Mouse (Mus musculus) ES-E14 (cell line): ENCODE results near the gene Abhd12. TPM values are rescaled to one million over a fixed set of nuclear protein-coding genes. Genes with fewer than 3 reads are reported as not detected.

Source experiments
- DNase-seq: peaks from one replicate; pipeline ENCODE4 v3.0.0-alpha.2; 2013; ENCODE audit warnings: low read depth, low spot score
- H3K27ac ChIP-seq: 2 replicates; pipeline ENCODE4 v1.5.1; 2012; ENCODE audit warnings: low read depth, mild to moderate bottlenecking, low read length, moderate library complexity, mixed read lengths; ENCODE audit not compliant: poor library complexity, insufficient read depth, severe bottlenecking
- H3K36me3 ChIP-seq: 2 replicates; pipeline ENCODE4 v1.6.1; 2012; ENCODE audit warnings: mild to moderate bottlenecking, low read length, moderate library complexity, mixed read lengths; ENCODE audit not compliant: control insufficient read depth, poor library complexity, insufficient read depth, severe bottlenecking
- H3K4me1 ChIP-seq, 2 experiments: fragments of 150-350 bp in 1 of 2; sonication (generic) in 1 of 2; 2 replicates each; pipeline ENCODE4 v1.6.1; 2012; ENCODE audit warnings: low read length in 2 of 2, mild to moderate bottlenecking in 1 of 2, mixed read lengths in 1 of 2; ENCODE audit not compliant: control insufficient read depth in 2 of 2, insufficient read depth in 2 of 2, poor library complexity in 1 of 2
- H3K4me3 ChIP-seq, 2 experiments: fragments of 150-350 bp in 1 of 2; sonication (generic) in 1 of 2; 2 replicates each; pipeline ENCODE4 v1.5.1; 2012; ENCODE audit warnings: low read length in 2 of 2, low read depth in 1 of 2, mild to moderate bottlenecking in 1 of 2, mixed read lengths in 1 of 2; ENCODE audit not compliant: insufficient read depth in 1 of 2, poor library complexity in 1 of 2, severe bottlenecking in 1 of 2
- H3K9ac ChIP-seq: 2 replicates; pipeline ENCODE4 v1.6.1; 2012; ENCODE audit warnings: low read depth, mild to moderate bottlenecking, low read length, mixed read lengths; ENCODE audit not compliant: poor library complexity, insufficient read depth, severe bottlenecking
- H3K9me3 ChIP-seq: fragments of 150-350 bp; sonication (generic); 2 replicates; pipeline ENCODE4 v1.6.1; 2012; ENCODE audit warnings: low read depth, mild to moderate bottlenecking, low read length; ENCODE audit not compliant: control insufficient read depth, insufficient read depth
- CHD2 ChIP-seq: IDR thresholded peaks from 2 replicates; pipeline ENCODE4 v1.6.1; 2014; ENCODE audit warnings: mild to moderate bottlenecking, low read depth, low read length, inconsistent platforms
- HCFC1 ChIP-seq: IDR thresholded peaks from 2 replicates; pipeline ENCODE4 v1.6.1; 2012; ENCODE audit warnings: low read length, inconsistent platforms, borderline replicate concordance; ENCODE audit not compliant: insufficient read depth
- MAFK ChIP-seq: IDR thresholded peaks from 2 replicates; pipeline ENCODE4 v1.6.1; 2014; ENCODE audit warnings: mild to moderate bottlenecking, low read depth, low read length, inconsistent platforms; ENCODE audit not compliant: insufficient read depth
- ZC3H11A ChIP-seq: IDR thresholded peaks from 2 replicates; pipeline ENCODE4 v1.6.1; 2012; ENCODE audit warnings: low read depth, mild to moderate bottlenecking, inconsistent platforms, low read length, borderline replicate concordance
- ZNF384 ChIP-seq: IDR thresholded peaks from 2 replicates; pipeline ENCODE4 v1.6.1; 2012; ENCODE audit warnings: low read depth, low read length, inconsistent platforms
- in situ Hi-C, 2 experiments: fragments of 600-800 bp; cut with MboI; formaldehyde crosslinking; loops; one replicate each; pipeline ENCODE4 v1.15.1; 2025; ENCODE audit warnings: low sequenced_read_pairs in 2 of 2, inconsistent platforms in 1 of 2; ENCODE audit not compliant: unreplicated experiment in 2 of 2
- total RNA-seq: library from RNA; depleted of rRNA; stranded (reverse); fragments of 300-350 nt; gene quantifications from 2 replicates; pipeline ENCODE4 v1.2.3, GENCODE M21; 2012

The Abhd12 gene
- total RNA-seq, 1 experiment = 59.4 TPM

GRCm38 (mm10) chr2:150859709-150860470, 44.7 kb downstream of the Abhd12 start:
- no peak overlapping the region for H3K27ac ChIP-seq
- no peaks in the 10 kb centered on the region for H3K9me3 ChIP-seq
- TF ChIP-seq ZC3H11A = no peak
- no peak for TF ChIP-seq ZNF384
- TF ChIP-seq MAFK = no peak
- no peak for TF ChIP-seq HCFC1
- no peak for TF ChIP-seq CHD2
- no peak overlapping the region for H3K9ac ChIP-seq
- no peaks in the 10 kb centered on the region for H3K36me3 ChIP-seq
- H3K4me3 ChIP-seq = no peak overlapping the region
- no peak for DNase-seq
- no peaks in the 10 kb centered on the region for H3K4me1 ChIP-seq
- in situ Hi-C loops = no loop called here

GRCm38 (mm10) chr2:150858724-150859487, 45.6 kb downstream of the Abhd12 start:
- H3K4me1 ChIP-seq = no peaks in the 10 kb centered on the region
- H3K9ac ChIP-seq = no peak overlapping the region
- no peaks in the 10 kb centered on the region for H3K9me3 ChIP-seq
- H3K36me3 ChIP-seq = no peaks in the 10 kb centered on the region
- in situ Hi-C loops = no loop called here
- DNase-seq = no peak
- TF ChIP-seq ZNF384 = no peak
- TF ChIP-seq HCFC1 = no peak
- TF ChIP-seq ZC3H11A = no peak
- TF ChIP-seq MAFK = no peak
- no peak for TF ChIP-seq CHD2
- no peak overlapping the region for H3K27ac ChIP-seq
- H3K4me3 ChIP-seq = no peak overlapping the region

- H3K27ac ChIP-seq = no peak overlapping the region
- H3K4me1 ChIP-seq = no peaks in the 10 kb centered on the region
- in situ Hi-C loops = no loop called here
- no peaks in the 10 kb centered on the region for H3K36me3 ChIP-seq
- TF ChIP-seq ZNF384 (no peak), MAFK (no peak), HCFC1 (no peak), ZC3H11A (no peak), CHD2 (no peak)
- H3K9me3 ChIP-seq = no peaks in the 10 kb centered on the region
- no peak overlapping the region for H3K9ac ChIP-seq
- DNase-seq = no peak
- no peak overlapping the region for H3K4me3 ChIP-seq
Measured at GRCm38 (mm10) chr2:150855186-150855585, 49.4 kb downstream of the Abhd12 start.

GRCm38 (mm10) chr2:150851251-150851650, 53.3 kb downstream of the Abhd12 start:
- no peak overlapping the region for H3K4me3 ChIP-seq
- in situ Hi-C loops = no loop called here
- H3K4me1 ChIP-seq = no peaks in the 10 kb centered on the region
- H3K36me3 ChIP-seq = no peaks in the 10 kb centered on the region; the same call in 1 of the 2 replicates
- H3K9ac ChIP-seq = no peak overlapping the region
- no peak overlapping the region for H3K27ac ChIP-seq
- TF ChIP-seq ZNF384 = no peak
- no peak for TF ChIP-seq HCFC1
- TF ChIP-seq MAFK = no peak
- no peak for TF ChIP-seq ZC3H11A
- no peak for TF ChIP-seq CHD2
- DNase-seq = no peak
- no peaks in the 10 kb centered on the region for H3K9me3 ChIP-seq
